Mouse (Mus musculus): ENCODE results near the gene a. TPM values are rescaled to one million over a fixed set of nuclear protein-coding genes. Genes with fewer than 3 reads are reported as not detected.

The a gene
- polyA plus RNA-seq, 1 experiment from 2014 or later: not detected

DNA sequence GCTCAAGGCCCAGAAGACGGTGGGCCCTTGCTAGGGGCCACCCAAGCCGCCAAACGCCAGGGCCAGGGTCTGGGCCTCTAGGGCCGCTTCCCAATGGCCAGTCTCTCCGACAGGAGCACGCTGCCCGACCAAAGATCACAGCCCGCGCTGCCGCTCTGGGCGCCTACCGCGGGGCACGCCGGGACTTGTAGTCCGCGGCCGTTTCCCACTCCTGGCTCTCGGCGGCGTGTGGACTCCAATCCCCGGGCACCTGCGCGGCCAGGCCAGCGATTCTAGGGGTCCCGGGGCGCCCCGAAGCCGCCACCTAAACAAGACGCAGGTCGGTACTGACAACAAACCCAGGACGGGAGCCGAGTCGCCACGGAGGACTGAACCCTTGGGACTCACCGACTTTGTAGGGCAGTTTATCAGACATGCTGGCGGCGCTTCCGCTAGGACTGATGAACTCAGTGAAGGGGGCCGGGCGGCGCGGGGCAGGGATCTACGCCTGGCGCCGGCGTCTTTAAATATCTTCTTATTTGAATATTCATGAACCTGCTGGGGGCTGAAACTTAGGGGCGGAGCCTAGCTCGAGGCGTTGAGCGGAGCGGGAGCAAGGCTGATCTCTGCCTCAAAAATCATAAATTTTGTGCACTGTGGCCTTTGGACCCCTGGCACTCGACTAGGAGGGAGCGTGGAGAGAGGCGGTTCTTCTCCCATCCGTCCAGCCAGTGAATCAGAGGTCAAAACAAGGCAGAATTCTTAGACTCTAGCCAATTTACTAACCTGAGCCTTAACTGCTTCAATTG is 283.0 kb downstream of the a start, which contains the start of gene Ahcy:
Ahcy (minus strand) TSS at position 520 of the 788 bp plus-strand sequence.
- Histone ChIP-seq H3K27ac (ENCODE audit: low read depth, low read length) (peak within 1 kb of the TSS; percentile 62), H3K4me1 (ENCODE audit: control insufficient read depth, insufficient read depth, low read length) (peaks cover 15% of the 10 kb centered on the region; the same call in 1 of the 2 replicates), H3K4me3 (ENCODE audit: low read length) (peak within 1 kb of the TSS; percentile 59), H3K36me3 (ENCODE audit: control insufficient read depth, insufficient read depth, low read length) (no peaks in the 10 kb centered on the region), H3K27me3 (ENCODE audit: control insufficient read depth, insufficient read depth, low read length) (no peaks in the 10 kb centered on the region), H3K9ac (ENCODE audit: low read depth, low read length) (peak within 1 kb of the TSS; percentile 72), H3K4me2 (replicated peaks; ENCODE audit: low read depth, low read length) (peak within 1 kb of the TSS; percentile 56), H3K9me3 (ENCODE audit: control insufficient read depth, low read length) (no peaks in the 10 kb centered on the region)
- ATAC-seq (ENCODE audit: low FRiP score, low TSS enrichment): peak; percentile 95
- under 1% methylated on average over 56 of the region's 56 CpGs for WGBS

DNA sequence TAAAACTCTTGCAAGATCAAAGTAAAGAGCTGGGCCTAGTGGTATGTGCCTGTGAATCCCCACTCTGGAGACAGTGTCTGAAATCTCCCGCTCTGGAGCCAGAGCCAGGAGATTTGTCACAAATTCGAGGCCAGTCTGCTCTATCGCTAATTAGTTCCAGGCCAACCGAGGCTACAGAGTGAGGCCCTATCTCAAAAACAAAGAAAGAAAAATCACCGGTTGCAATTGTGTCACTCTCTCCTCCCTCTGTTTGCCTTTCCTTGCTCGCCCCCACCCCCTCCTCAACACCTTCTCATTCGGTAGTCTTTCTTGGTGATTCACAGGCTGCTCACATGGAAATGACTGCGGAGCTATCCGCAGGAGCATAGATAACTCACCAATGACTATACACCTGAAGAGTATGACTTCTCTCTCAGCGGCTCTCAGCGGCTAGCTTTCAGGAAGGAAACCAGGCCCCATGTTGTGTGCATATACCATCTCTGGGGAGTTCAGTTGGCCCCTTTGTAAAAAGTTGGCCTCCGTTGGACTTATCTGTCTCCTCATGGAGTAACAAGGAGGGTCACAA is 283.6 kb downstream of the a start:
- Histone ChIP-seq H3K27ac (ENCODE audit: low read depth, low read length) (peak overlapping the region; percentile 62), H3K4me3 (ENCODE audit: low read length) (peak overlapping the region; percentile 59), H3K9me3 (ENCODE audit: control insufficient read depth, low read length) (no peaks in the 10 kb centered on the region), H3K27me3 (ENCODE audit: control insufficient read depth, insufficient read depth, low read length) (no peaks in the 10 kb centered on the region), H3K4me1 (ENCODE audit: control insufficient read depth, insufficient read depth, low read length) (peaks cover 15% of the 10 kb centered on the region; the same call in 1 of the 2 replicates), H3K36me3 (ENCODE audit: control insufficient read depth, insufficient read depth, low read length) (no peaks in the 10 kb centered on the region), H3K9ac (ENCODE audit: low read depth, low read length) (peak overlapping the region; percentile 72; the same call in 1 of the 2 replicates), H3K4me2 (replicated peaks; ENCODE audit: low read depth, low read length) (peak overlapping the region; percentile 56)
- peak; percentile 4; the same call in 1 of the 2 replicates for ATAC-seq (ENCODE audit: low FRiP score, low TSS enrichment)
- WGBS: 16% methylated on average over 12 of the region's 12 CpGs

DNA sequence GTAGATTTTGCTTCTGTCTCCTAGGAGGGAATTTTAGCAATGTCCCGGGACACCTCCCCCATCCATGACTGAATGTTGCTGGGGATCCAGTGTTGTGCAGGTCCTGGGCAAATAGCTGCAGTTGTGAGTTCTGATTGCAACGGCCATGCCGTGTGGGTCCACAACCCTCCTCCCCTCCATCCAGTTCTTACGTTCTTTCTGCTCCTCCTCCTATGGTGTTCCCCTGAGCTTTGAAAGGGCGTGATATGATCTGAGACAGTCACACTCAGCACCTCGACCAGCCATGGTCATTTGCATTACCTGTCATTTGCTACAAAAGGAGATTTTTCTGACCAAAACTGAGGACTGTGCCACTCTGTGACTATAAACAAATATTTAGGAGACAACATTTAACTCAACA is 284.4 kb downstream of the a start:
- Histone ChIP-seq H3K36me3 (ENCODE audit: control insufficient read depth, insufficient read depth, low read length) (no peaks in the 10 kb centered on the region), H3K9ac (ENCODE audit: low read depth, low read length) (no peak overlapping the region), H3K27ac (ENCODE audit: low read depth, low read length) (no peak overlapping the region), H3K4me1 (ENCODE audit: control insufficient read depth, insufficient read depth, low read length) (peaks cover 15% of the 10 kb centered on the region; the same call in 1 of the 2 replicates), H3K4me3 (ENCODE audit: low read length) (no peak overlapping the region), H3K4me2 (replicated peaks; ENCODE audit: low read depth, low read length) (no peak overlapping the region), H3K9me3 (ENCODE audit: control insufficient read depth, low read length) (no peaks in the 10 kb centered on the region), H3K27me3 (ENCODE audit: control insufficient read depth, insufficient read depth, low read length) (no peaks in the 10 kb centered on the region)
- ATAC-seq (ENCODE audit: low FRiP score, low TSS enrichment): no peak
- WGBS: 78% methylated on average over 6 of the region's 6 CpGs

DNA sequence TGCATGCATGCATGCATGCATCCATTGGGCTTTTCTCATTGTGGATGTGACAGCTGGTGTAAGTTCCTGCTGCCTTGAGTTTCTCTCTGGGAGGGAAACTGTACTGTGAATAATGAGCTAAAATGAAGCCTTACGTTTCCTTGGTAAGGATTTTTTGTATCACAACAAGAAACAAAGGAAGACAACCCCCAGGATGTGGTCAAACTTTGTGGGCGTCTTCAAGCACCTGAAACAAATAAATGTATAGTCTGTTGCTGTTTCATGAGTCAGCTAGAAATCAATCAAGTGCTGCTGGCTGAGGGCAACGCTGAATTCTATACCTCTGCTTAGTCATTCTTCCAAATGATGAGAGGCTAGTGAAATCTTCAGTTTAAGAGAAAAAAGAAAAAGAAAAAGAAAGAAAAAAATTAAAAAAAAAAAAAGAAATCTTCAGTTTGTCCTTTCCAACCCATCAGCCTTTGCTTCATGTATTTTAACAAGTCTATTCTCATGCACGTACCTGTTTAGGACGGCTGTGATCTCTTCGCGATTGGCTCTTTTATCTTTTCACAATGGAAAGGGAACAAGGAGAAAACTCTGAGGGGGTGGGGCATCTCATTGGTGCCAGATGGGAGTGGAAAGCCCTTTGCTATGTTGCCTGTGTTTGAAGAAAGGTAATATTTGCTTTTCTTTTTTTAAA is 288.4 kb downstream of the a start:
- Histone ChIP-seq H3K27ac (ENCODE audit: low read depth, low read length) (no peak overlapping the region), H3K9me3 (ENCODE audit: control insufficient read depth, low read length) (no peaks in the 10 kb centered on the region), H3K4me1 (ENCODE audit: control insufficient read depth, insufficient read depth, low read length) (peaks cover 6% of the 10 kb centered on the region; the same call in 1 of the 2 replicates), H3K36me3 (ENCODE audit: control insufficient read depth, insufficient read depth, low read length) (no peaks in the 10 kb centered on the region), H3K4me3 (ENCODE audit: low read length) (no peak overlapping the region), H3K27me3 (ENCODE audit: control insufficient read depth, insufficient read depth, low read length) (no peaks in the 10 kb centered on the region), H3K9ac (ENCODE audit: low read depth, low read length) (no peak overlapping the region), H3K4me2 (replicated peaks; ENCODE audit: low read depth, low read length) (no peak overlapping the region)
- no peak for ATAC-seq (ENCODE audit: low FRiP score, low TSS enrichment)
- WGBS: 45% methylated on average over 7 of the region's 7 CpGs

DNA sequence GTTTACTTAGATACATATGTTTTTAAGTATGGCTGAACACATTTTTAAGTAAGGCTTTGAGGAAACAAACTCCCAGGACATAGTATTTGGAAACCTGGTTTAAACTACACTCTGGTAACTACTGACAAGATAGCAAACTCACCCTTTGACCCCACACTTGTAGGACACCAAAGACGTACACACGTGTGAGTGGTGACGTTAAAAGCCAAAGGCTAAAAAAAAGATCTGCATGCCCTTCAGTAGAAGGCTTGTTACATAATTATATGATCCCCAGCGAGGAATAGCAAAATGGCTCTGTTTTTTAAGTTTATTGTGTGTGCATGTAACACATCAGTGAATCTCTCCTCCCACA is 289.0 kb downstream of the a start:
- no peak overlapping the region for H3K27ac ChIP-seq (ENCODE audit: low read depth, low read length)
- H3K9ac ChIP-seq (ENCODE audit: low read depth, low read length): no peak overlapping the region
- ATAC-seq (ENCODE audit: low FRiP score, low TSS enrichment): no peak
- H3K4me3 ChIP-seq (ENCODE audit: low read length): no peak overlapping the region
- WGBS: 76% methylated on average over 4 of the region's 4 CpGs
- H3K36me3 ChIP-seq (ENCODE audit: control insufficient read depth, insufficient read depth, low read length): no peaks in the 10 kb centered on the region
- H3K4me2 ChIP-seq (replicated peaks; ENCODE audit: low read depth, low read length): no peak overlapping the region
- no peaks in the 10 kb centered on the region for H3K27me3 ChIP-seq (ENCODE audit: control insufficient read depth, insufficient read depth, low read length)
- H3K9me3 ChIP-seq (ENCODE audit: control insufficient read depth, low read length): no peaks in the 10 kb centered on the region
- H3K4me1 ChIP-seq (ENCODE audit: control insufficient read depth, insufficient read depth, low read length): peaks cover 2% of the 10 kb centered on the region; the same call in 1 of the 2 replicates

DNA sequence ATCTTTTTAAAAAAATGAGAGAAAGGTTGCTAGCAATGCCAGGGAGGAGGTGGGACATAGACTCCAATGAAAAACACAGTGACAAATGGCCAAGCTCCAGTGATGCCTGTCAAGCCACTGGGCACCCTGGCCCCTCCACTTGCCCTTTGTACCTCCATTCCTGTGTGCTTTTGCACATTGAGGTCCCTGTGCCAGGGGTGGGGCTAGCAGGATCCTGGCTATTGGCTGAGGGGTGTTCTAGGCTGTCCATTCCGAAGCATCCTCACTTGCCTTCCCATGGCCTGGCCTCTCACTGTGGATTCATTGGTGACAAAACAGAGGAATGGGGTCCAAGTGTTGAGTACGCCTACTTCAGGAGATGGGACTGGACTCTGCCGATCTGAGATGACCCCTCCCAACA is 289.9 kb downstream of the a start:
- Histone ChIP-seq H3K27ac (ENCODE audit: low read depth, low read length) (no peak overlapping the region), H3K27me3 (ENCODE audit: control insufficient read depth, insufficient read depth, low read length) (no peaks in the 10 kb centered on the region), H3K36me3 (ENCODE audit: control insufficient read depth, insufficient read depth, low read length) (no peaks in the 10 kb centered on the region), H3K4me2 (replicated peaks; ENCODE audit: low read depth, low read length) (no peak overlapping the region), H3K9me3 (ENCODE audit: control insufficient read depth, low read length) (no peaks in the 10 kb centered on the region), H3K9ac (ENCODE audit: low read depth, low read length) (no peak overlapping the region), H3K4me3 (ENCODE audit: low read length) (no peak overlapping the region), H3K4me1 (ENCODE audit: control insufficient read depth, insufficient read depth, low read length) (no peaks in the 10 kb centered on the region)
- WGBS: 85% methylated on average over 3 of the region's 3 CpGs
- no peak for ATAC-seq (ENCODE audit: low FRiP score, low TSS enrichment)

DNA sequence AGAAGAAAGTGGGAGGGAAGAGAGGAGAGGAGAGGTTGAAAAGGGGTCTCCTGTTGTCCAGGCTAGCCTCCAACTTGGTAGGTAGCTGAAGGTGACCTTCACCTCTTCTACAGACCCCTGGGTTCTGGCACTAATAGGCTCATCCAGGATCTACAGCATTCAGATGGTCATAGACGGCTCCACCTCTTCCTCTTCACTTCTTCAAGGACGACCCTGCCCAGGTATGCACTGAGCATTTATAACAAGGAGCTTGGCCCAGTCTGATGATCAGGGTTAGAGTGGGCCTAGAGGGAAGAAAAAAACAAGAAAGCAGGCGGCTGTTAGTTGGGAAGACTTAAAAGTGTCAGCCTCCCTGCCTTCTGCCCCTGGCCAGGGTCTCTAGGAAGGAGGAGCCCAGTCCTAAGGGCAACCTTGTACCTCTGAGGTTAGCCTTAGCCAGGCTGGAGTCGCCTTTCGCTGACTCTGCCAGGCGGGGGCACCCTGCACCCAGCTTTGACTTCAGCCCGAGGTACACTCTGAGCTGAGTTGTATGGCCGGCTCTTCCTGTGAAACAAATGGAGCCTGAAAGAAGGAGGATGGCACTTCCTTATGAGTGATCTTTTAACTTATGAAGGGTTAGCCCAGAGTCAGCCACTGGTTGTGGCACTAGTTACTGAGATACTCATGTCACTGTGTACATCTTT is 291.1 kb downstream of the a start:
- 18% methylated on average over 8 of the region's 8 CpGs for WGBS
- peak; percentile 89 for ATAC-seq (ENCODE audit: low FRiP score, low TSS enrichment)

DNA sequence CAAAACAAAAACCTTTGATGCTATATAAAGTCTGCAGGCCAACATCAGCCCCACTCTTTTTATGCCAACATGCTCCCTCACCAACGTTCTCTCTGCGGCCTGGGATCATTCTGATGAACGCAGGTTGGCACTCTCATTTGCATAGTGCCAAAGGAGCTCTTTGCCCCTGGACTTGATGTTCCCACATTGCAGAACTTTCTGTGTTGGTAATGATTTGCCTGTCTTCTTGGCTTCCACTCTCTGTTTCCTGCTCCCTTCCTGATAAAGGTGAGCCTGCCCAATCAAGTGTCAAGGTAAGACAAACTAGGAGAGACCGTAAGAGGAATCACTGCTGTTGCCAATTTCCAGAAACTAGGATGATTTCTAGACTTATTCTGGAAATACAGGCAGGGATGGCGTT is 293.3 kb downstream of the a start:
- 83% methylated on average over 5 of the region's 5 CpGs for WGBS

More for the DNA sequence above, 291.1 kb downstream of the a start:
- no peaks in the 10 kb centered on the region for H3K27me3 ChIP-seq (ENCODE audit: control insufficient read depth, insufficient read depth, low read length)
- H3K4me3 ChIP-seq (ENCODE audit: low read length): no peak overlapping the region
- H3K4me1 ChIP-seq (ENCODE audit: control insufficient read depth, insufficient read depth, low read length): no peaks in the 10 kb centered on the region
- no peaks in the 10 kb centered on the region for H3K36me3 ChIP-seq (ENCODE audit: control insufficient read depth, insufficient read depth, low read length)
- H3K4me2 ChIP-seq (replicated peaks; ENCODE audit: low read depth, low read length): no peak overlapping the region
- H3K9ac ChIP-seq (ENCODE audit: low read depth, low read length): no peak overlapping the region
- H3K27ac ChIP-seq (ENCODE audit: low read depth, low read length): no peak overlapping the region
- no peaks in the 10 kb centered on the region for H3K9me3 ChIP-seq (ENCODE audit: control insufficient read depth, low read length)

More for the DNA sequence above, 293.3 kb downstream of the a start:
- H3K36me3 ChIP-seq (ENCODE audit: control insufficient read depth, insufficient read depth, low read length): no peaks in the 10 kb centered on the region
- H3K9me3 ChIP-seq (ENCODE audit: control insufficient read depth, low read length): no peaks in the 10 kb centered on the region
- H3K27ac ChIP-seq (ENCODE audit: low read depth, low read length): no peak overlapping the region
- no peak overlapping the region for H3K4me2 ChIP-seq (replicated peaks; ENCODE audit: low read depth, low read length)
- no peak overlapping the region for H3K4me3 ChIP-seq (ENCODE audit: low read length)
- no peaks in the 10 kb centered on the region for H3K27me3 ChIP-seq (ENCODE audit: control insufficient read depth, insufficient read depth, low read length)
- H3K4me1 ChIP-seq (ENCODE audit: control insufficient read depth, insufficient read depth, low read length): no peaks in the 10 kb centered on the region
- no peak overlapping the region for H3K9ac ChIP-seq (ENCODE audit: low read depth, low read length)
- ATAC-seq (ENCODE audit: low FRiP score, low TSS enrichment): no peak
